Mouse (Mus musculus) cerebellum, adult 9-11 months (tissue): ENCODE measurements around the gene Atg13.
A peak's percentile ranks its signal among the peaks of the same experiment; 100 is the strongest.

ENCODE experiments used
- DNase-seq: peaks from one replicate; pipeline ENCODE4 v3.0.0; 2022

Gene Atg13

GRCm38 (mm10) chr2:91689452-91689851, 20.9 kb downstream of the Atg13 start:
- DNase-seq: peak; percentile 36

DNA sequence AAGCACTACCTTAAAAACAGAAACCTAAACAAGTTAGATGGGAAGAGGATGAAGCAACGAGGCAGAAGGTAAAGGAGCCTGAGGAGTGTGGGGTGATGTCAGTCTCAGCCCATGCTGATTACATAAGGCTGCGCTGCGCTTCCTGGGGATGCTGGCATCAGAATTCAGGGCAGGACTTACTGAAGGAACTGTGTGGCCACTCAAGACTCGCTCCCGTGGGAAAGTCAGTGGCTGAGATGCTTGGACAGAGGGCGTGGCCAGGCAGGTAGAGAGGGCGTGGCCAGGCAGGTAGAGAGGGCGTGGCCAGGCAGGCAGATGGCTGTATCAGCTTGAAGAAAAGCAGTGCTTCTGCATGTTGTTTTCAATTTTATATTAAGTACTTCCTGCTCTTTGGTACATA, 26.5 kb downstream of the Atg13 start:
- peak; percentile 39 for DNase-seq

GRCm38 (mm10) chr2:91682850-91683249, 27.5 kb downstream of the Atg13 start:
- peak; percentile 39 for DNase-seq

- DNase-seq: no peak
Measured at GRCm38 (mm10) chr2:91676961-91677360, 33.4 kb downstream of the Atg13 start.

- no peak for DNase-seq
Measured at GRCm38 (mm10) chr2:91676420-91676819, 34.0 kb downstream of the Atg13 start.

DNA sequence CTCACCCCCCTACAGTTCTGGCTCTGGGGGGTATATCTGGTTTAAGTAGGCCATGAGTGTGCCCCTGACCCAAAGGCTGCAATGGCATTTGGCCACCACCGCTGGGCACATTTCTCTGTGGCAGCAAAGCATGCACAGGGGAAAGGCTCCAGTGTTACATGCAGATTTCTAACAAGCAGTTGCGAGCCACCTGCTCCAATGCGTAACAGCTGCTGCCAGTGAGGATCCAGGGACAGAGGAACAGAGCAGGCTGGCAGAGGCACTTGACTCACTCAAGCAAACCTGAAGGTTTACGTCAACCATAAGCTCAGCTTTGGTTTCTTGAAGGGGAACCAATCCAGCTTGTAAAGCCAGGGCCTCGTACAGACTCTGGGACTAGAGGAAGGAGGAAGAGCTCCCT, 35.5 kb downstream of the Atg13 start:
- DNase-seq: no peak

- DNase-seq: no peak
Measured at GRCm38 (mm10) chr2:91673587-91673986, 36.8 kb downstream of the Atg13 start.

GRCm38 (mm10) chr2:91670038-91670437, 40.3 kb downstream of the Atg13 start:
- no peak for DNase-seq

DNA sequence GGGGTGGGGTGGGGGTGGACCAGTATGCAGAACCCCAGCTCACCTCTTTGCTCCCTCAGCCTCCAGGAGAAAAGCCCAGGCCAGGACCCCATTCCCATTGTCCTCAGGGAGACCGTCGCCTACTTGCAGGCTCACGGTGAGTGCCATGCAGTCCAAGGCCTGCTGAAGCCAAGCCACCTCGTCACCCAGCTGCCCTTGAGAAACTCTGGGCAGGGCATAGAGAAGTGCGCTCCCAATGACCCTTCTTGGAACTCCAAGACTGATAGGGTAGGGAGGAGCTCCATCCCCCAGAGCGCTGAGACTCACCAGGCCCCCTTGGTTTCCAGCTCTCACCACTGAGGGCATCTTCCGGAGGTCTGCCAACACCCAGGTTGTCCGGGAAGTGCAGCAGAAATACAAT, 41.0 kb downstream of the Atg13 start:
- DNase-seq: no peak

- DNase-seq: no peak
Measured at GRCm38 (mm10) chr2:91667747-91668146, 42.6 kb downstream of the Atg13 start.

GRCm38 (mm10) chr2:91666386-91666910, 43.9 kb downstream of the Atg13 start:
- DNase-seq: no peak

DNA sequence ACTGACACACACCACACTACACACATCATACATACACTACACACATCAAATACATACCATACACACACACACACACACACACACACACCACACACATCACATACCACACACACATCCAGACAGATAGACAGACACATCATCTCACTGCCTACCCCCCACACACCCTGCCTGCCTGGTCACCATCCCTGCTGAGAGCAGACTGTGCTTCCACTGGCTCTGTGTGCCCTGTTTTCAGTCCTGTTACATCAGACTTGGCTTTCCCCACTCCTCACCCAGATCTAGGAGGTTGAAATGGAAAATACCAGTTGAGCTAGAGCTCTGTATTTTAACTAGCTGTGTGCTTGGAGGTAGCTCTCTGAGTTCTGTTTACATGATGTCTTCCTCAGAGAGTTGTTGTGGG, 45.6 kb downstream of the Atg13 start:
- no peak for DNase-seq

DNA sequence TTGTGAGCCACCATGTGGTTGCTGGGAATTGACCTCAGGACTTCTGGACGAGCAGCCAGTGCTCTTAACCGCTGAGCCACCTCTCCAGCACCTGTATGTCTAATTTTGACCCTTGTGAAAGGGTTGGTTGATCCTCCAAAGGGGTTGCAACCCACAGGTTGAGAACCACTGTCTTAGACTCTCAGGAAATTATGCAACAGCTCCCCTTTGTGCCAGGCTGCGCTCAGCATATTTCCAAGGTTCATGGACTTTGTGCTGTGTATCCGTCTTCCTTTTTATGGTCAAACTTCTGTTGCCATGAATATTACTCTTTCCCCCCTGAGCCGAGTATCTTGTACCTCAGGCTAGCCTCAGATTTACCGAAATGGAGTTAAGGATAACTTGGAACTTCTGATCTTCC, 49.4 kb downstream of the Atg13 start:
- DNase-seq: no peak

DNA sequence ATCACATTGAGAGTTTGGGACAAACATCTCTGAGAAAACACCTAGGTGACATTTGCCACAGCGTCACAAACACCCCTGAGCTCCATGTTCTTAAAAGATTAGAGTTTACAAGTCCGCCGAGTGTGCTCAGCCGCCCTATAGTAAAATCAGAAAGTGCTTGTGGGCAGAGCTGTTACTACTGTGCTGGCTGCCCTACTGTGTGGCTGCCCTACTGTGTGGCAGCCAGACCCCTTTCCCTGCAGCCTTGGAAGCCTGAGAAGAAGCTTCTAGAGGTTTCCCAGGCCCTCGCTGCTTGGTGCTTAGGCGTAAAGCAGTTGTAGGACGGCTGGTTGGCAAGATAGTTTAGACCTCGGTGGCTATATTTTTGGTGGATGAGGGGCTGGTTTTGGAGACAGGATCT, 50.7 kb downstream of the Atg13 start:
- no peak for DNase-seq

- no peak for DNase-seq
Measured at GRCm38 (mm10) chr2:91656774-91657173, 53.6 kb downstream of the Atg13 start.

DNA sequence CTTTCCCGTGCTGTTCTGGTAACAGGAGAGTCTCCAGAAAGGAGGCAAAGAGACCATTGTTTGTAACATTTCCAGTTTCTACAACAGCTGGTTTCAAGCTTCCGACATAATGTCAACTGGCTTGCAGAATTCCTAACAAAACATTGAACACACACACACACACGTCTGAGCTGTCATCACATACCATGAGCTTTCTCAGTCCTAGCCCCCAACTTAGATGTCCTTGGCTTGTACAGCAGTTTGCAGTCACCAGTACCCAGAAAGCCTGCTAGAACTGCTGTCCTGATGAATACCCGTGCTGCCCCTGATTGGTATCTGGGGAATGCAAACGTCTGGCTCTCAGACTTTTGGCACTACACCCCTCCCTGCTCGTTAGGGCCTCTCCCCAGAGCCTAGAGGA, 54.5 kb downstream of the Atg13 start:
- no peak for DNase-seq

DNA sequence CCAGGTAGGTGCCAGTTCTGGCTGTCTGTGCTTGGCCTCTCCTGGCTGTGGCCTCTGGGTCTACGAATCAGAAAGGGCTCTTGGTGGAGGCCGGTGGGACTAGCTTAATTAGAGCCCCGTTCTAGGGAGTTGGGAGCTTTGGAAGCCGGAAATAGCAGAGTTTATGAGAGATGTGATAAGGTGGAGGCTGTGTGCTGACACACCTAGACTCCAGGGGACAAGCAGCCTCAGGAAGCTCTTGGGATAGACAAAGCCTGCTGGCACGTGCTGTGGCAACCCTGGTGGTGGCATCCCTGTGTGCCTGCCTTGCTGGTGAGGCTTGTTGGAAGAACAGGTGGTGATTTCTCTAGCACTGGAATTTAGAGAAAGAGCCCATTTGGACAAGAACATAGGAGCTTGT, 55.0 kb downstream of the Atg13 start:
- no peak for DNase-seq

DNA sequence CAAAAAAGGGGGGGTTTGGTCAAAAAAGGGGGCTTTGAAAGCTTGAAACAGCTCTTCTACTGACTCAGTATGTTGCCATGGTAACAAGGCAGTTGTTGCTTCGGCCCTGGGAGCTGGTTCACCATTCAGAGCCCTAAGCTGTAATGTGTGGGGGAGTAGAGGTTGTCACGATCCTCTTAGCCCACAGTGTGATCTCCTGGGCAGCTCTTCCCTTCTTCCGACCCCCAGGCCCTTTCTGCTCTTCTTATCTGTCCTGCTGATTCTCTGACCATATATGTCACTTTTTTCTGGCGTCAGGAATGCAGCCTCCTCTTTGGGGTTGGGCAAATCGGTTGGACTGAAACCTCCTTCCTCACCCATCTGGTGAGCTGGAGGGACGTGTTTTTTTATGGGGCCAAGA, 57.5 kb downstream of the Atg13 start:
- DNase-seq: no peak

DNA sequence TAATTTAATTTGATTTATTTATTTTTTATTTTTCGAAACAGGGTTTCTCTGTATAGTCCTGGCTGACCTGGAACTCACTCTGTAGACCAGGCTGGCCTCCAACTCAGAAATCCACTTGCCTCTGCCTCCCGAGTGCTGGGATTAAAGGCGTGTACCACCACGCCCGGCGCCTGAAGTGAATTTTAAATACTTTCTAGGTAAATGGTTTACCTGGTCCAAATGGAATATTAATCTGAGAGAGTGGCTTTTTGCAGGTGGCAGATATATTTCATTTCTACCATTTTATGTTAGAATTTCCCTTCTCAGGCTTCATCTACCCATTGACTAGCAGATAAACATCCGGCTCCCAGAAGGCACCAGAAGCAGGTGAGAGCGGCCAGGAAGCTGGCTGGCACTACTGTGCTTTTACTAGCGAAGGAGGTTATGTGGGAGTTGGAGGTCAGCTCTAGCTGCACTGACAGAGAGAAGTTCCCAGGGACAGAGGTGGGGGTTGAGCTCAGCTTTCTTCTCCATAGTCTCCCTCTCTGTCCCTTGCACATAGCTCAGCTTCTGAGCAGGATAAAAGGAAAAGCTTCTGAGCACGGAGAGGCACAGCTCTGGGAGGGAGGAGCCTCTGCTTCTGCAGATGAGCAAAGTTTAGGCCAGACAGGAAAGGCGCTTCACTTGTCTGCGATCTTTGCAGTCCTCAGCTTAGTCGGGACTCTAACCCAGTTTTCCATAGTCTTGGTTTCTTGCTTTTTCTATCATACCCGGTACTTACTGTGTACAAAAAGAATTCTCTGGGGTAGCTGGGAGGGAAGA, 58.7 kb downstream of the Atg13 start:
- DNase-seq: no peak

- DNase-seq: no peak
Measured at GRCm38 (mm10) chr2:91650360-91650995, 59.9 kb downstream of the Atg13 start.

DNA sequence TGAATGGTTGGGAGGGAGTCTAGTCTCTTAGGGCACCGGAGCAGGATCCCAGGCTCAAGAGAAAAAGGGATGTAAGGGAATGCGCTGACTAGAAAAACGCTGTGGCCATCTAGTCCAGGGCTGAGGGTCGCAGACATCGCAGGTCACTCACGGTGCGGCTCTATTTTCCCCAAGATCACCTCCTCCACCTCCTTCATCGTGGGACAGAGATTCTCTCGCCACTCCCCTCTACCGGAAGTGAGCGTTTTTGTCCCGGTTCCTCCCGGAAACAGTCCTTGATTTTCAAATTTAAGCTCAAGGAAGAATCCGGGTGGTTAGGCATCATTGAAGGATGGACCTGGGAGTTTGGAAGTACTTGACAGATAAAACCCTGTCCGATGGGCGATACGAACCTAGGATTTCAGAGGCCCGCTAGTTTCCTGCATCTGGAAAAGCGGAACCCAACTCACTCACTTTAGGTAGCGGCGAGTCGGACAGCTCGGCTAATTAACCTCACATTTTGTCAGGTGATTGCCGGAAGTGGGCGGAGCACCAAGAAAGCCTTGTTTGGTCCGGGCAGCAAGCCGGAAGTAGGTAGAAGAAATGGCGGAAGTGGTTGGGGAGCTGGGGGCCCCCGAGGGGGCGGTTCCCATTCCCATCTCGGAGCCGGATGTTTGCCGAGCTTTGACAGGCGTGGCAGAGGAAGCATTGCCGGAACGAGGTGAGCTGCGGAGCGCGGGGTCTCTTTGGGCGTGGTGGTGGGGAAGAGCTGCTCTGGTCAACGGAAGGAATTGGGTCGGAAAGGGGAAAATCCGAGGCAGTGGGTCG, 60.6 kb downstream of the Atg13 start, which contains the start of the genes Zfp408 and Arhgap1:
TSS of gene Zfp408 (minus strand) at position 239 of the 807 bp plus-strand sequence.
TSS of gene Arhgap1 (plus strand) at position 308 of the 807 bp plus-strand sequence.
- DNase-seq: peak; percentile 96

DNA sequence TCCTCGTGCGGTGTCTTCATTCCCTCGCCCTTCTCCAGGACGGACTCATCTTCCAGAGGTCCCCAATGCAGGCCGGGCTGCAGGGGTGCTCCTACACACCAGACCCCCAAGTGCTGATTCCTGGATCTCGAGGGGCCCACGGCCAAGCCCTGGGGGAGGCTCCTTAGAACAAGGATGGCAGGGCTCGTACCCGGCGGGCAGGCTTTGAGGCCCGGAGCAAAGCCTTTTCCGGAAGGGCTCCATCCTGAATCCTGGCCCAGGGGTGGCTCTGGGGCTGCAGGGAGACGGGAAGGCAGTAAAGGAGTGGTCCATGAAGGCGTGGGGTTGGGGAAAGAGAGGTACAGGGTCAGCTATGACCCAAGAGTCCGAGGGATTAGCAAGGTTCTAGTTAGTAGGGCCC, 61.2 kb downstream of the Atg13 start:
- peak; percentile 42 for DNase-seq

DNA sequence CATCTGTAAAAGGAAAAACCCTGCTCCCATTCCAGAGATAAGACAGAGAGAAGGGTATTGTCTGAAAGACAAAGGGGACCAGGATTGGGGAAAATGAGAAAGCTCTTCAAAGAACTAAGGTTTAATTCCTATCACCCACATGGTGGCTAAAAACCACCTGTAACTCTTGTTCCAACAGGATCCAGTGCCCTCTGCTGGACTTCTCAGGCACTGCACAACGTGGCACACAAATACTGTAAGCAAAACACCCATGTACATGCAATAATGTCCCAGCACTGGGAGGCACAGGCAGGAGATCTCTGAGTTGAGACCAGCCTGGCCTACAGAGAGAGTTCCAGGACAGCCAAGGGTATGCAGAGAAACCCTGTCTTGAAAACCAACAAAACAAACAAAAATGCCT, 63.6 kb downstream of the Atg13 start:
- peak; percentile 51 for DNase-seq
